Comparison of ENCODE assay signal across 24 mouse cellular contexts in the genomic region with DNA sequence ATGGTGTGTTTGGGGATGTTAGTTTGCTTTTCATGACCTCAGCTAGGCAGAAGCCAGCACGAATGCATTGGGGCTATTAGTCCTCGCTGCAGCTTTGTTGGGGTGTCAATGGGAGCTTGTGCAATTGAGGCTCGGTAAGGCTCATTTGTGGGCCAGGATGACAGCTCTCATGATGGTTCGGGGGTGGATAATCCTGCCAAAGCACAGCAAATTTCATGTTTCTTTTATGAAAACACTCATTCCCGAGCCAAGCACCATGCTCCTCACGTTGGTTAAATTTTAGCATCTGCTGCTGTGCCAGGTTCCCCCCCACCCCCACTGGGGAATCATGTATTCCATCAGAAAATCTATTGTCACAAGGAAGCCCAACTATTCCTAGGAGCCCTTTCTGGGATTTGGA.
"Had no signal": no experiment of that assay in that cellular context is flagged by ENCODE, and none has a peak within 500 bp of the region (broad histone marks: within the 10 kb centered on the region; RNA-seq: fewer than 3 reads in every experiment).

No protein-coding gene starts in this region.

- H3K9me3 ChIP-seq: limb, embryonic 10.5 days; limb, embryonic 13.5 days; liver, embryonic 12.5 days; liver, embryonic 15.5 days; lung, embryonic 15.5 days; megakaryocyte, embryonic 14.5 days; midbrain, embryonic 10.5 days; midbrain, embryonic 13.5 days; neural tube, embryonic 13.5 days had no signal

- H3K9ac ChIP-seq: limb, embryonic 13.5 days; liver, embryonic 12.5 days; liver, embryonic 15.5 days; lung, embryonic 15.5 days; midbrain, embryonic 13.5 days; neural tube, embryonic 13.5 days had no signal

- H3K36me3 ChIP-seq: limb, embryonic 10.5 days; limb, embryonic 13.5 days; lung, embryonic 15.5 days; midbrain, embryonic 10.5 days; midbrain, embryonic 13.5 days; neural tube, embryonic 13.5 days had no signal

- H3K4me2 ChIP-seq: liver, embryonic 12.5 days; liver, embryonic 15.5 days; lung, embryonic 15.5 days; midbrain, embryonic 13.5 days; neural tube, embryonic 13.5 days had no signal

- H3K27ac ChIP-seq: kidney, postnatal 0 days; limb, embryonic 10.5 days; limb, embryonic 13.5 days; liver, embryonic 12.5 days; liver, embryonic 15.5 days; lung, embryonic 15.5 days; midbrain, embryonic 10.5 days; midbrain, embryonic 13.5 days; neural tube, embryonic 13.5 days; stomach, postnatal 0 days had no signal

- DNase-seq: kidney, adult 2 months; kidney, postnatal 25 days; liver; lung, adult 18-20 months; lung, postnatal 10 days; lung, postnatal 36 days; right cerebral cortex, postnatal 14 days; thymus, adult 2 months; thymus, postnatal 14 days; thymus, postnatal 4 days had no signal

- H3K4me1 ChIP-seq: liver, embryonic 12.5 days; liver, embryonic 15.5 days; lung, embryonic 15.5 days; megakaryocyte, embryonic 14.5 days; midbrain, embryonic 13.5 days had no signal

- ATAC-seq: intestine, postnatal 0 days; liver, embryonic 12.5 days; midbrain, embryonic 13.5 days; midbrain, embryonic 16.5 days had no signal

- H3K27me3 ChIP-seq: limb, embryonic 13.5 days; liver, embryonic 12.5 days; liver, embryonic 15.5 days; lung, embryonic 15.5 days; megakaryocyte, embryonic 14.5 days; midbrain, embryonic 13.5 days; neural tube, embryonic 13.5 days had no signal

- H3K4me3 ChIP-seq: limb, embryonic 10.5 days; limb, embryonic 13.5 days; liver, embryonic 12.5 days; liver, embryonic 15.5 days; lung, embryonic 15.5 days; megakaryocyte, embryonic 14.5 days; midbrain, embryonic 10.5 days; midbrain, embryonic 13.5 days; myocyte; neural tube, embryonic 13.5 days had no signal
